ENCODE assay signal across 8 mouse cellular contexts in genomic region chr2:170159795-170160568, GRCm38 (mm10). TPM values are rescaled to one million over a fixed set of nuclear protein-coding genes. Genes with fewer than 3 reads are reported as not detected.
DNase-seq lines count a peak whose midpoint lies in the region; ATAC-seq and TF ChIP-seq lines count a peak whose summit lies in the region.

No protein-coding gene starts in this region.

- no peaks in the 10 kb centered on the region for H3K36me3 ChIP-seq in hindbrain, embryonic 10.5 days
- no peaks in the 10 kb centered on the region for H3K36me3 ChIP-seq in hindbrain, embryonic 12.5 days
- no peaks in the 10 kb centered on the region for H3K36me3 ChIP-seq in forebrain, embryonic 14.5 days (ENCODE audit: control insufficient read depth, insufficient read depth, low read length)
- no peaks in the 10 kb centered on the region for H3K36me3 ChIP-seq in lung, postnatal 0 days (ENCODE audit: insufficient read depth, low read length)

- H3K27ac ChIP-seq in hindbrain, embryonic 10.5 days, result peak overlapping the region; percentile 13; the same call in 1 of the 2 replicates
- no peak overlapping the region for H3K27ac ChIP-seq in hindbrain, embryonic 12.5 days
- H3K27ac ChIP-seq in forebrain, embryonic 14.5 days (ENCODE audit: low read depth, low read length), result no peak overlapping the region
- H3K27ac ChIP-seq in lung, postnatal 0 days (ENCODE audit: low read length), result peak overlapping the region; percentile 66

- H3K4me1 ChIP-seq in hindbrain, embryonic 10.5 days (replicated peaks), result peaks cover 18% of the 10 kb centered on the region
- peaks cover 6% of the 10 kb centered on the region for H3K4me1 ChIP-seq in hindbrain, embryonic 12.5 days
- 0 out of 2 replicates have a peak, but pooled peaks cover 3% of the 10 kb centered on the region for H3K4me1 ChIP-seq in forebrain, embryonic 14.5 days (ENCODE audit: control insufficient read depth, insufficient read depth, low read length)
- 0 out of 2 replicates have a peak, but pooled peaks cover 5% of the 10 kb centered on the region for H3K4me1 ChIP-seq in lung, postnatal 0 days (ENCODE audit: insufficient read depth, low read depth, low read length)

- H3K4me2 ChIP-seq in hindbrain, embryonic 12.5 days (replicated peaks), result no peak overlapping the region
- H3K4me2 ChIP-seq in forebrain, embryonic 14.5 days (ENCODE audit: low read length), result peak overlapping the region; percentile 17; the same call in 1 of the 2 replicates
- H3K4me2 ChIP-seq in lung, postnatal 0 days (replicated peaks; ENCODE audit: low read depth, low read length), result 0 out of 2 replicates have a peak overlapping the region, but pooled peaks have one; percentile 8

- no peak overlapping the region for H3K4me3 ChIP-seq in hindbrain, embryonic 10.5 days
- H3K4me3 ChIP-seq in hindbrain, embryonic 12.5 days, result no peak overlapping the region
- H3K4me3 ChIP-seq in forebrain, embryonic 14.5 days (ENCODE audit: low read depth, low read length), result no peak overlapping the region
- H3K4me3 ChIP-seq in lung, postnatal 0 days (ENCODE audit: low read depth, low read length), result no peak overlapping the region

- TF ChIP-seq CTCF in lung, postnatal 0 days (IDR thresholded peaks at IDR 0.05), result no peak

- 65% methylated on average over 15 of the region's 15 CpGs for WGBS in hindbrain, embryonic 10.5 days
- WGBS in hindbrain, embryonic 12.5 days, result 57% methylated on average over 15 of the region's 15 CpGs
- WGBS in forebrain, embryonic 14.5 days, result 31% methylated on average over 15 of the region's 15 CpGs
- 35% methylated on average over 15 of the region's 15 CpGs for WGBS in lung, postnatal 0 days

- no peak overlapping the region for H3K9ac ChIP-seq in hindbrain, embryonic 12.5 days
- peak overlapping the region; percentile 9; the same call in 1 of the 2 replicates for H3K9ac ChIP-seq in forebrain, embryonic 14.5 days (ENCODE audit: low read length)
- H3K9ac ChIP-seq in lung, postnatal 0 days (replicated peaks; ENCODE audit: low read depth), result no peak overlapping the region

- peaks cover 5% of the 10 kb centered on the region; the same call in 1 of the 2 replicates for H3K27me3 ChIP-seq in hindbrain, embryonic 10.5 days (ENCODE audit: insufficient read depth, poor library complexity, severe bottlenecking)
- no peaks in the 10 kb centered on the region for H3K27me3 ChIP-seq in hindbrain, embryonic 12.5 days
- no peaks in the 10 kb centered on the region for H3K27me3 ChIP-seq in forebrain, embryonic 14.5 days (replicated peaks; ENCODE audit: control insufficient read depth, insufficient read depth, low read length)
- H3K27me3 ChIP-seq in lung, postnatal 0 days (replicated peaks; ENCODE audit: insufficient read depth, low read length), result no peaks in the 10 kb centered on the region

- DNase-seq in hindbrain, embryonic 10.5 days (ENCODE audit: low spot score), result no peak
- DNase-seq in forebrain, embryonic 14.5 days (ENCODE audit: low spot score), result peak; percentile 42
- DNase-seq in lung, postnatal 0 days (ENCODE audit: low spot score), result peak; percentile 82
- no peak for DNase-seq in layer of hippocampus, postnatal 36 days
- no peak for DNase-seq in right cerebral cortex, postnatal 36 days (ENCODE audit: low spot score in 2 of 2)

- no peaks in the 10 kb centered on the region for H3K9me3 ChIP-seq in hindbrain, embryonic 10.5 days
- H3K9me3 ChIP-seq in hindbrain, embryonic 12.5 days (replicated peaks), result no peaks in the 10 kb centered on the region
- no peaks in the 10 kb centered on the region for H3K9me3 ChIP-seq in forebrain, embryonic 14.5 days (replicated peaks; ENCODE audit: control insufficient read depth, low read length)
- H3K9me3 ChIP-seq in lung, postnatal 0 days (ENCODE audit: low read length), result no peaks in the 10 kb centered on the region

- ATAC-seq in hindbrain, embryonic 12.5 days (ENCODE audit: low FRiP score), result no peak
- ATAC-seq in CD4-positive, CD25-positive, alpha-beta regulatory T cell, adult 4 months, result peak; percentile 31
- ATAC-seq in forebrain, embryonic 14.5 days, result no peak
- peak; percentile 5; the same call in 1 of the 2 replicates for ATAC-seq in lung, postnatal 0 days
- ATAC-seq in frontal cortex, adult (ENCODE audit: low TSS enrichment), result no peak

- TF ChIP-seq EP300 in lung, postnatal 0 days (IDR thresholded peaks at IDR 0.05), result peak; percentile 88

RNA-seq across cellular contexts. Expression of gene Zfp217, which starts 12.1 kb away (rescaled TPM):
- 3.0 TPM in 2 replicates for polyA plus RNA-seq in hindbrain, embryonic 10.5 days (2016; fragmentation: Nextera tagmentation; extraction: Ambion mirVana)
- 3.7 and 3.9 TPM in 2 replicates for polyA plus RNA-seq in hindbrain, embryonic 12.5 days (2016; fragmentation: Nextera tagmentation; extraction: Ambion mirVana)
- polyA plus RNA-seq in CD4-positive, CD25-positive, alpha-beta regulatory T cell, adult 4 months (2017; shearing (Covaris generic)), result 10 to 100 TPM in 1 of 2 experiments, 1 to 10 TPM in 1; 8.1 to 10.4 TPM
- polyA plus RNA-seq in forebrain, embryonic 14.5 days (2014; fragmentation: Nextera tagmentation; extraction: Ambion mirVana), result 1.7 and 1.8 TPM in 2 replicates
- 4.0 and 4.4 TPM in 2 replicates for polyA plus RNA-seq in lung, postnatal 0 days (2015; fragmentation: Nextera tagmentation; extraction: Ambion mirVana)
- total RNA-seq in layer of hippocampus, postnatal 36 days (2021), result 1 to 10 TPM; 2.3 to 2.5 TPM

Comparison
In these comparisons a context has a peak if more than half of its experiments do, and no peak if none do; other contexts are left out.
1. H3K27ac ChIP-seq: peak in hindbrain, embryonic 10.5 days (single experiment) and lung, postnatal 0 days (single experiment); none in hindbrain, embryonic 12.5 days (single experiment) and forebrain, embryonic 14.5 days (single experiment).
2. DNase-seq: peak in forebrain, embryonic 14.5 days (single experiment) and lung, postnatal 0 days (single experiment); none in hindbrain, embryonic 10.5 days (single experiment), layer of hippocampus, postnatal 36 days (0 of 2) and right cerebral cortex, postnatal 36 days (0 of 2).
3. ATAC-seq: peak in CD4-positive, CD25-positive, alpha-beta regulatory T cell, adult 4 months (single experiment) and lung, postnatal 0 days (single experiment); none in hindbrain, embryonic 12.5 days (single experiment), forebrain, embryonic 14.5 days (single experiment) and frontal cortex, adult (single experiment).